Mouse (Mus musculus) induced T-regulatory cell, adult 2 months (primary cell): ENCODE measurements around the gene Gorasp2.

Source experiments
- DNase-seq: peaks from one replicate; pipeline ENCODE4 v3.0.0-alpha.2; 2012; ENCODE audit warnings: low read depth

The Gorasp2 gene

DNA sequence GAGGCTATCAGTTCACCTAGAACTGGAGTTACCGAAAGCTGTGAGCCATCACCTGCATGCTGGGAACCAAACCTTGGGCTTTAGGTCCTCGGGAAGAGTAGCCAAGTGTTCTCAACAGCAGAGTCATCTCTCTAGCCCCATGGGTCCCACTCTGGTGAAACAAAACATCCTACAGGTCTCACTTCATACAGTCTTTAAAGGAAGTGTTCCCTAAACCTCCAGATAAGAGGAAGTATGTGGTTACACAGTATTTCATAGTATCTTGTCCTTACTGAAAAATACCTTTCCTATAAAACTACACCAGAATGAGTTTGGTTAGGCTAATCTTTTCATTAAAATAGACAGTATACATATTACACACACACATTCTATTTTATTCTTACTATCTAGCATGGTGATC lies 81.2 kb downstream of the Gorasp2 start:
- no peak for DNase-seq

DNA sequence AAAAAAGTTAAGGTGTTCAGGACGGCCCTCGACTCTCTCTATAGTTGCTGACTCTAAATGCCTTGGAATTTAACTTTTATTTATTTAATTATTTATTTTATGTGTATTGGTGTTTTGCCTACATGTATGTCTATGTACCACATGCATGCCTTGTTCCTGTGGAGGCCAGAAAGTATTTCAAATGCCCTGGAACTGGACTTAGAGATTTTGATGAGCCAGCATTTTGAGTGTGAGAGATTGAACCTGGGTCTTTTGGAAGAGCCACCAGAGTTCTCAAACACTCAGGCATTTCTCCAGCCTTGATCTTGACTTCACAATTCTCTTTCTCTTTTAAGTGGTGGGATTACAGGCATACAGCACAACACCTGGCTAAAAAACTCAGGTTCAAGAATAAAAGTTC lies 90.3 kb downstream of the Gorasp2 start:
- no peak for DNase-seq

DNA sequence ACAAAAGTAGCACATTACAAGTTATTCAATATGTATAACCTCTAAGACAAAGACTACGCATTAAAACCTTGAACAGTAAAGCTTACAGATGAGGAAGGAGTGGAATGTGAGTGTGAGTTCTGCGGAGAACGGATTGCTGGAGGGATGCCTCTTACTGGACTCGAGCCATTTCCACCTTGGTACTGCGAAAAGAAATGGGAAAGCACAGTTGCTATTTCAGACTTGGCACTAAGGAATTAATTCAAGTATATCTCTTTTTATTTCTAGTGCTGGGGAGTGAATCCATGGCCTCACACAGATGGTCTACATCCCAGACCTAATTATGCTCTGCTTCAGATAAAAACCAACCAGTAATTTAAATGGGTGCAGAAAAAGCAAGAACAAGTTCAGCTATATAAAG lies 90.8 kb downstream of the Gorasp2 start:
- DNase-seq: no peak
